In the genomic region with DNA sequence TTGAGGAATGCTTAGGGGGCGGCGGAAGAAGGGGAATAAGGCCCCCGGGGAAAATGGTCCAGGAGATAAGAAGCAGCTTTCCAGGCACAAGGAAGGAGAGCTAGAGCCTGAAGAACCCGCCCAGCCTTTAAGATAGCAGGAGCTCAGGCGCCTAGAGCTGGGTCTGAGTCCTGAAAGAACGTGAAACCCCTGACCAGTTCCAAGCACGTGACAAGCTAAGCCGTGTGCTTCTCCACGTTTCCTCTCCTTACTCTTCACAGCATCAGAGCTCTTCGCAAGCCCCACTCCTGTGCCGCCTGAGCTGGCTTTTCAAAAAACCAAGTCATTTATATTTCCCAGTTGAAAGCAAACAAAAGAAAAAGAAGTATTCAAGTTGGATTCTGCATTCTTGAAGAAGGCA, we compare ENCODE assay signal across 8 mouse cellular contexts. TPM values are rescaled to one million over a fixed set of nuclear protein-coding genes. Genes with fewer than 3 reads are reported as not detected.
DNase-seq lines count a peak whose midpoint lies in the region; ATAC-seq lines count a peak whose summit lies in the region.

No protein-coding gene starts in this region.

- H3K9me3 ChIP-seq in midbrain, embryonic 13.5 days = 0 out of 2 replicates have a peak, but pooled peaks cover 4% of the 10 kb centered on the region

- peak; percentile 3 to 6 for DNase-seq in cerebellum, postnatal 25 days
- no peak for DNase-seq in cerebellum, postnatal 4 days (ENCODE audit: low spot score in 2 of 2)
- DNase-seq in adipocyte (ENCODE audit: low spot score) = peak; percentile 26
- peak; percentile 59 to 60 for DNase-seq in heart, adult 9 months (ENCODE audit: low spot score in 2 of 2)
- DNase-seq in kidney, postnatal 10 days = peak; percentile 31
- peak; percentile 80 for DNase-seq in yolk sac, embryonic 10.5 days (ENCODE audit: low spot score)
- no peak for DNase-seq in layer of hippocampus, postnatal 10 days (ENCODE audit: low spot score in 2 of 2)

- peak overlapping the region; percentile 86 for H3K4me3 ChIP-seq in midbrain, embryonic 13.5 days (replicated peaks)

- peak overlapping the region; percentile 74 for H3K4me2 ChIP-seq in midbrain, embryonic 13.5 days (replicated peaks)

- H3K4me1 ChIP-seq in midbrain, embryonic 13.5 days (replicated peaks) = peaks cover 12% of the 10 kb centered on the region

- 0 out of 2 replicates have a peak, but pooled peaks cover 4% of the 10 kb centered on the region for H3K36me3 ChIP-seq in midbrain, embryonic 13.5 days

- H3K27me3 ChIP-seq in midbrain, embryonic 13.5 days = no peaks in the 10 kb centered on the region

- H3K9ac ChIP-seq in midbrain, embryonic 13.5 days (replicated peaks) = no peak overlapping the region; the same call in 1 of the 2 replicates

- ATAC-seq in midbrain, embryonic 13.5 days = no peak

- WGBS in midbrain, embryonic 13.5 days = 0% methylated on average over 11 of the region's 11 CpGs

- H3K27ac ChIP-seq in midbrain, embryonic 13.5 days = no peak overlapping the region

RNA-seq across cellular contexts. Expression of a gene that starts 1.1 kb away (rescaled TPM):
- 10.9 and 11.1 TPM in 2 replicates for polyA plus RNA-seq in midbrain, embryonic 13.5 days (2015; fragmentation: Nextera tagmentation; extraction: Ambion mirVana)
- 10 to 100 TPM; 44.3 to 48.3 TPM for total RNA-seq in layer of hippocampus, postnatal 10 days (2021)

RNA-seq across cellular contexts. Expression of a gene that starts 50.8 kb away (rescaled TPM):
- polyA plus RNA-seq in midbrain, embryonic 13.5 days (2015; fragmentation: Nextera tagmentation; extraction: Ambion mirVana) = 0.66 and 1.1 TPM in 2 replicates
- 10 to 100 TPM; 40.4 to 48.0 TPM for total RNA-seq in layer of hippocampus, postnatal 10 days (2021)

RNA-seq across cellular contexts. Expression of a gene that starts 52.0 kb away (rescaled TPM):
- 0.17 and 0.45 TPM in 2 replicates for polyA plus RNA-seq in midbrain, embryonic 13.5 days (2015; fragmentation: Nextera tagmentation; extraction: Ambion mirVana)
- total RNA-seq in layer of hippocampus, postnatal 10 days (2021) = 1 to 10 TPM in 1 of 2 experiments, under 1 TPM in 1; 0.89 to 1.1 TPM

Comparison
In these comparisons a context has a peak if more than half of its experiments do, and no peak if none do; other contexts are left out.
1. DNase-seq: peak in cerebellum, postnatal 25 days (2 of 2), adipocyte (single experiment), heart, adult 9 months (2 of 2), kidney, postnatal 10 days (single experiment) and yolk sac, embryonic 10.5 days (single experiment); none in cerebellum, postnatal 4 days (0 of 2) and layer of hippocampus, postnatal 10 days (0 of 2).